Mouse (Mus musculus) spleen, postnatal 4 days (tissue): ENCODE results near the gene Nrxn3.

Source experiments
- DNase-seq, 2 experiments: peaks; one replicate each; pipeline ENCODE4 v3.0.0; 2022; ENCODE audit warnings: low spot score in 2 of 2

Gene Nrxn3

DNA sequence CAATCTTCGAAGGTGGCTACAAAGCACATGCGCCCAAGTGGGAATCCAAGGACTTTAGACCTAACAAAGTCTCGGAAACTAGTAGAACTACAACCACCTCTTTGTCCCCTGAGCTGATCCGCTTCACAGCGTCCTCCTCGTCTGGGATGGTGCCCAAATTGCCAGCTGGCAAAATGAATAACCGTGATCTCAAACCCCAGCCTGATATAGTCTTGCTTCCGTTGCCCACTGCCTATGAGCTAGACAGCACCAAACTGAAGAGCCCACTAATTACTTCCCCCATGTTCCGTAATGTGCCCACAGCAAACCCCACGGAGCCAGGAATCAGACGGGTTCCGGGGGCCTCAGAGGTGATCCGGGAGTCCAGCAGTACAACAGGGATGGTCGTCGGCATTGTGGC lies 1609.1 kb downstream of the Nrxn3 start:
- DNase-seq, result no peak

GRCm38 (mm10) chr12:90332459-90332858 lies 1609.8 kb downstream of the Nrxn3 start:
- no peak for DNase-seq

DNA sequence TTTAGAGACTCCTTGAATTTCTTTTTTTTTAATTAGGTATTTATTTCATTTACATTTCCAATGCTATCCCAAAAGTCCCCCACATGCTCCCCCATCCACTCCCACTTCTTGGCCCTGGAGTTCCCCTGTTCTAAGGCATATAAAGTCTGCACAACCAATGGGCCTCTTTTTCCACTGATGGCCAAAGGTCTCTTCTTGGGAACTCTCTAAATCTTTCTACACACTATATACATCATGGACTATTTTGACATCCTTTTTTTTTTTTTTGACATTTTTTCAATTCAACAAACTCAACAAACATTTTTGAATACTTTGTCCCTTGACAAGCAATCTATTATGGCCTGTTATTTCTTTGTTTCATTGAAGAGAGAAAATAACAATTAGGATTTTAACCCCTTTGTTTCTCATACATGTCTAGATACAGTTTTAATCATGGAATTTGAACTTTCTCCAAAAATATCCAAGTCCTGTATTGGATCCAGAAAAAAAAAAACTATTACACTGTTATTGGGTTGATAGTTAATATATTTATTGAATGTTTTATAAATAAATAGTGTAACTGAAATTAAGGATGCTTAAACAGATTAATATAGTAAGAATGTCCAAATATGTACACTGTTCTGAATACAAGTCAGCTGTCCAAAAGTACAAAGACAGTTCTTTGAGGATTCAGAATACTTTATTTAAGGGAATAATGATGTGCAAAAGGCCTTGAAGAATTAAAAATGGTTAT lies 1615.0 kb downstream of the Nrxn3 start:
- DNase-seq, result no peak

DNA sequence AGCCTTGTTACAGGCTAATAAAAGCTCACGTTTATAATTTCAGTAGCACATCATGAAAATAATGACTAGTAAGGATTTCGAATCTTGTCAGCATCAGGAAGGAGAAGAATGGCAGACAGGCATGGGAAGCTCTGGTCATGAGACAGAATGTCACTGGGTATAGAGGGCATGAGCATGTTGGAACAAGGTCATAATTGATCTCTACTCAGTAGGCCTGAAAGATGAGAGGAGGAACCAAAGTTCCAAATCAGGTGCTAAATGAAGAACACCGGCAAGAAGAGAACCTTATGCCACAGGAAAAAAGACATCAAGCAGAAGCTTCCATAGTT lies 1615.5 kb downstream of the Nrxn3 start:
- no peak for DNase-seq
